Comparison of ENCODE assay signal across 19 mouse cellular contexts in the genomic region with DNA sequence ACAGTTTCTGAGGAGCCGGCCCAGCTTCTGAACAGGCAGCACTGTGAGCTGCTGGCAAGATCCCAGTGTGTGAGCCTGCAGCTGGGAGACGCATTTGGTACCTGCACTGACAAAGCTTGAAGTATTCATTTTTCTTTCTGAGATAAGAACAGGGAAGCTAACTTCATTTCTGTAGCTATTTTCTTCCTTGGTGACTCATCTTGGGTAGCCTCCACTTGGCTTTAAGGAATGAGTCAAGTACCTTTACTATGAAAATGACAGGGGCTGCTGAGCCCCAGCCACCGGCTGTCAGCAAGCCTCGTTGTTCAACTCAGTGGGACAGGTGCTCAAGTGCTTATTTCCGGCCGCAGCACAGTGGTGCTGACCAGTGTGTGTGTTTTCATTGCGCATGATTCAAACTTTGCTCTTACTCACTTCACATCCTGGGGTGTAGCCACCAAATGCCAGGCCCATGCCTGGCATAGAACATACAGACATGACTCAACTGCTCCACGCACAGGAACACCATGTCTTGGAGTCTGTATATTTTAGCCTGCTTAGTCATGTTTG. TPM values are rescaled to one million over a fixed set of nuclear protein-coding genes. Genes with fewer than 3 reads are reported as not detected.
DNase-seq lines count a peak whose midpoint lies in the region; ATAC-seq and TF ChIP-seq lines count a peak whose summit lies in the region.
"Had no signal": no experiment of that assay in that cellular context is flagged by ENCODE, and none has a peak within 500 bp of the region (broad histone marks: within the 10 kb centered on the region; RNA-seq: fewer than 3 reads in every experiment).

No protein-coding gene starts in this region.

- no peaks in the 10 kb centered on the region for H3K9me3 ChIP-seq in liver, embryonic 12.5 days (replicated peaks)
- H3K9me3 ChIP-seq: forebrain, embryonic 10.5 days; kidney, embryonic 15.5 days; neural tube, embryonic 13.5 days had no signal

- H3K36me3 ChIP-seq in liver, embryonic 12.5 days: peaks cover 42% of the 10 kb centered on the region

- no peak overlapping the region for H3K4me3 ChIP-seq in layer of hippocampus, adult 2 months
- no peak overlapping the region for H3K4me3 ChIP-seq in liver, embryonic 12.5 days
- H3K4me3 ChIP-seq: forebrain, embryonic 10.5 days; kidney, embryonic 15.5 days; neural tube, embryonic 13.5 days had no signal

- H3K27me3 ChIP-seq in liver, embryonic 12.5 days (replicated peaks): no peaks in the 10 kb centered on the region
- H3K27me3 ChIP-seq: kidney, embryonic 15.5 days; neural tube, embryonic 13.5 days had no signal

- no peak overlapping the region for H3K4me2 ChIP-seq in liver, embryonic 12.5 days
- H3K4me2 ChIP-seq: kidney, embryonic 15.5 days; neural tube, embryonic 13.5 days had no signal

- whole genome bisulfite sequencing in liver, embryonic 12.5 days (ENCODE audit: insufficient replicate concordance): 91% methylated on average over 8 of the region's 8 CpGs

- peak in 1 of 2 experiments; percentile 28 for DNase-seq in layer of hippocampus, adult 2 months (ENCODE audit: low spot score in 2 of 2)
- no peak for DNase-seq in layer of hippocampus, adult 9-10 months (ENCODE audit: low spot score)
- DNase-seq in urinary bladder, postnatal 14 days (ENCODE audit: low spot score): peak; percentile 33
- DNase-seq in urinary bladder, postnatal 4 days (ENCODE audit: low spot score in 2 of 2): no peak
- DNase-seq in fibroblast of lung, adult 2 months (ENCODE audit: low read depth): peak; percentile 62
- DNase-seq in gastrocnemius, adult 18-20 months (ENCODE audit: low spot score): no peak
- DNase-seq: cerebellum, postnatal 25 days; heart, adult 18-20 months; heart, postnatal 4 days; thymus, postnatal 14 days had no signal

- peak overlapping the region; percentile 73 for H3K27ac ChIP-seq in layer of hippocampus, adult 2 months
- no peak overlapping the region for H3K27ac ChIP-seq in liver, embryonic 12.5 days
- H3K27ac ChIP-seq: forebrain, embryonic 10.5 days; kidney, embryonic 15.5 days; liver, embryonic 14.5 days; neural tube, embryonic 13.5 days had no signal

- H3K9ac ChIP-seq in liver, embryonic 12.5 days: no peak overlapping the region
- H3K9ac ChIP-seq: kidney, embryonic 15.5 days; liver, embryonic 14.5 days; neural tube, embryonic 13.5 days had no signal

- no peak for ATAC-seq in liver, embryonic 12.5 days
- ATAC-seq: inflammation-experienced regulatory T-cells, adult 6 months; midbrain, embryonic 16.5 days had no signal

- no peaks in the 10 kb centered on the region for H3K4me1 ChIP-seq in liver, embryonic 12.5 days
- H3K4me1 ChIP-seq: kidney, embryonic 15.5 days; neural tube, embryonic 13.5 days had no signal

- TF ChIP-seq CTCF in layer of hippocampus, adult 2 months (conservative IDR thresholded peaks at IDR 0.05): no peak

RNA-seq across cellular contexts. Expression of gene Rlbp1, which starts 50.4 kb away (rescaled TPM):
- total RNA-seq in layer of hippocampus, adult 2 months (2021): 10 to 100 TPM; 18.6 to 26.3 TPM
- polyA plus RNA-seq in liver, embryonic 12.5 days (2016; fragmentation: Nextera tagmentation; extraction: Ambion mirVana): 0.10 TPM in 1 of 2 replicates, not detected in the other
- total RNA-seq in gastrocnemius, adult 18-20 months (2021): not detected
- total RNA-seq: adrenal gland, postnatal 36 days; heart, adult 18-20 months; heart, postnatal 4 days; megakaryocyte progenitor cell, adult 5-6 weeks had no signal
- polyA plus RNA-seq: inflammation-experienced regulatory T-cells, adult 6 months had no signal

RNA-seq across cellular contexts. Expression of gene Fanci, which starts 55.3 kb away (rescaled TPM):
- under 1 TPM; 0.22 to 0.79 TPM for total RNA-seq in layer of hippocampus, adult 2 months (2021)
- polyA plus RNA-seq in liver, embryonic 12.5 days (2016; fragmentation: Nextera tagmentation; extraction: Ambion mirVana): 13.8 and 14.4 TPM in 2 replicates
- total RNA-seq in gastrocnemius, adult 18-20 months (2021): not detected

Comparison
In these comparisons a context has a peak if more than half of its experiments do, and no peak if none do; other contexts are left out.
1. DNase-seq: peak in urinary bladder, postnatal 14 days (single experiment) and fibroblast of lung, adult 2 months (single experiment); none in layer of hippocampus, adult 9-10 months (single experiment), urinary bladder, postnatal 4 days (0 of 2) and gastrocnemius, adult 18-20 months (single experiment).
2. RNA of gene Rlbp1, which starts 50.4 kb away (total RNA-seq): 18.6 to 26.3 TPM in layer of hippocampus, adult 2 months; not detected in gastrocnemius, adult 18-20 months; every median in the first group is over 10 times any median in the second.